Mouse (Mus musculus) liver, embryonic 14.5 days (tissue): ENCODE measurements around the gene Izumo1r.

Source experiments
- CTCF ChIP-seq: IDR thresholded peaks from 2 replicates; pipeline ENCODE4 v1.5.1; 2016; ENCODE audit warnings: antibody characterized with exemption, low read depth, control low read depth
- EP300 ChIP-seq: IDR thresholded peaks from 2 replicates; pipeline ENCODE4 v1.6.1; 2016; ENCODE audit warnings: antibody characterized with exemption, low read depth

DNA sequence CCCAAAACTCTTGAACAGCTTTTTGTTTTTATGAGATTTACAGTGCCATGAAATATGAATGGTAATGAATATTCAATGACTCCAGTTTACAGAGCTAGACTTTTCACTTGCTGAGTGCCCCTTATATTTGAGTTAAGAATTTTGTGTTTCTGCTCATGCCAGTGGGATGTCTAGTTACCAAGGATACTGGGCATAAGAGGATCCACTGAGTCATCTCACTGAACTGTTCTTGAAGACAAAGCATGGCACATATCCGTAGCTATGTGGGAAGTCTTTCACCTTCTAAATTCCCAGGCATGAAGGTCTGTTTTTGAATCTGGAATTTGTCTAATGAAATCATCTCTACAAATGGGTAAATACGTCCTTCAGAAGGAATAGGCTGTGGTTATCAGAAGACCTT is 8.3 kb upstream of the Izumo1r start:
- TF ChIP-seq CTCF (no peak), EP300 (no peak)
